Comparison of ENCODE assay signal across 20 mouse cellular contexts in genomic region chr2:38970057-38970456, GRCm38 (mm10). TPM values are rescaled to one million over a fixed set of nuclear protein-coding genes. Genes with fewer than 3 reads are reported as not detected.
DNase-seq lines count a peak whose midpoint lies in the region; ATAC-seq and TF ChIP-seq lines count a peak whose summit lies in the region.
"Had no signal": no experiment of that assay in that cellular context is flagged by ENCODE, and none has a peak within 500 bp of the region (broad histone marks: within the 10 kb centered on the region; RNA-seq: fewer than 3 reads in every experiment).

No protein-coding gene starts in this region.

- TF ChIP-seq EP300 in liver, postnatal 0 days (IDR thresholded peaks at IDR 0.05; ENCODE audit: low read depth) = peak; percentile 87

- H3K9ac ChIP-seq in liver, postnatal 0 days (replicated peaks) = no peak overlapping the region
- H3K9ac ChIP-seq in hindbrain, embryonic 16.5 days (ENCODE audit: low read depth, low read length) = no peak overlapping the region
- H3K9ac ChIP-seq: embryonic facial prominence, embryonic 15.5 days; limb, embryonic 12.5 days; lung, embryonic 15.5 days; midbrain, embryonic 13.5 days; neural tube, embryonic 13.5 days had no signal

- H3K4me1 ChIP-seq in G1E (ENCODE audit: insufficient read depth, low read depth, low read length) = peaks cover 7% of the 10 kb centered on the region; the same call in 1 of the 2 replicates
- peaks cover 8% of the 10 kb centered on the region; the same call in 1 of the 2 replicates for H3K4me1 ChIP-seq in liver, postnatal 0 days (ENCODE audit: insufficient read depth)
- no peaks in the 10 kb centered on the region for H3K4me1 ChIP-seq in hindbrain, embryonic 16.5 days (ENCODE audit: control insufficient read depth, insufficient read depth, low read depth, low read length)
- H3K4me1 ChIP-seq: embryonic facial prominence, embryonic 15.5 days; limb, embryonic 12.5 days; lung, embryonic 15.5 days; midbrain, embryonic 13.5 days; neural tube, embryonic 13.5 days had no signal

- no peaks in the 10 kb centered on the region for H3K9me3 ChIP-seq in G1E (replicated peaks)
- no peaks in the 10 kb centered on the region for H3K9me3 ChIP-seq in liver, postnatal 0 days (ENCODE audit: low read length)
- no peaks in the 10 kb centered on the region for H3K9me3 ChIP-seq in hindbrain, embryonic 16.5 days (ENCODE audit: control insufficient read depth, low read length)
- H3K9me3 ChIP-seq: embryonic facial prominence, embryonic 15.5 days; limb, embryonic 12.5 days; lung, embryonic 15.5 days; midbrain, embryonic 13.5 days; neural tube, embryonic 13.5 days had no signal

- no peaks in the 10 kb centered on the region for H3K36me3 ChIP-seq in G1E (replicated peaks)
- no peaks in the 10 kb centered on the region for H3K36me3 ChIP-seq in liver, postnatal 0 days (replicated peaks; ENCODE audit: insufficient read depth, low read length)
- H3K36me3 ChIP-seq in hindbrain, embryonic 16.5 days (ENCODE audit: control insufficient read depth, insufficient read depth, low read length) = no peaks in the 10 kb centered on the region
- H3K36me3 ChIP-seq: embryonic facial prominence, embryonic 15.5 days; limb, embryonic 12.5 days; lung, embryonic 15.5 days; midbrain, embryonic 13.5 days; neural tube, embryonic 13.5 days had no signal

- H3K27ac ChIP-seq in liver, postnatal 0 days (ENCODE audit: low read depth) = peak overlapping the region; percentile 67
- no peak overlapping the region for H3K27ac ChIP-seq in hindbrain, embryonic 16.5 days (ENCODE audit: low read depth, low read length)
- H3K27ac ChIP-seq: embryonic facial prominence, embryonic 15.5 days; gastrocnemius, adult 2 months; limb, embryonic 12.5 days; lung, embryonic 15.5 days; midbrain, embryonic 13.5 days; neural tube, embryonic 13.5 days had no signal

- H3K4me3 ChIP-seq in G1E (ENCODE audit: low read depth, low read length) = no peak overlapping the region
- H3K4me3 ChIP-seq in liver, postnatal 0 days (ENCODE audit: low read depth, low read length) = no peak overlapping the region
- no peak overlapping the region for H3K4me3 ChIP-seq in hindbrain, embryonic 16.5 days (ENCODE audit: low read length)
- H3K4me3 ChIP-seq: embryonic facial prominence, embryonic 15.5 days; gastrocnemius, adult 2 months; limb, embryonic 12.5 days; lung, embryonic 15.5 days; midbrain, embryonic 13.5 days; neural tube, embryonic 13.5 days had no signal

- TF ChIP-seq CTCF in G1E (IDR thresholded peaks at IDR 0.05; ENCODE audit: low read depth, low read length) = no peak
- TF ChIP-seq CTCF in liver, postnatal 0 days (IDR thresholded peaks at IDR 0.05; ENCODE audit: low read depth) = no peak

- DNase-seq in G1E (ENCODE audit: low spot score) (no peak), liver (peak; percentile 78)
- peak; percentile 43 for DNase-seq in liver, postnatal 0 days
- DNase-seq in kidney, postnatal 4 days = no peak
- no peak for DNase-seq in heart, adult 9 months (ENCODE audit: low spot score in 2 of 2)
- no peak for DNase-seq in adrenal gland, adult 18-20 months (ENCODE audit: low spot score in 2 of 2)
- DNase-seq: cerebellum, postnatal 10 days; gastrocnemius, adult 2 months; heart, postnatal 4 days; kidney, postnatal 36 days; lung, postnatal 4 days; spleen, adult 18-20 months had no signal

- peaks cover 20% of the 10 kb centered on the region for H3K27me3 ChIP-seq in G1E (ENCODE audit: insufficient read depth, low read length)
- H3K27me3 ChIP-seq in liver, postnatal 0 days (ENCODE audit: insufficient read depth, low read length) = no peaks in the 10 kb centered on the region
- H3K27me3 ChIP-seq in hindbrain, embryonic 16.5 days (replicated peaks; ENCODE audit: control insufficient read depth, insufficient read depth, low read length) = no peaks in the 10 kb centered on the region
- H3K27me3 ChIP-seq: embryonic facial prominence, embryonic 15.5 days; limb, embryonic 12.5 days; lung, embryonic 15.5 days; midbrain, embryonic 13.5 days; neural tube, embryonic 13.5 days had no signal

- ATAC-seq in G1E (ENCODE audit: extremely low read depth, insufficient number of reproducible peaks, low FRiP score, poor library complexity, severe bottlenecking) = 0 out of 2 replicates have a peak, but pooled peaks have one; percentile 8
- peak; percentile 77 for ATAC-seq in common myeloid progenitor, adult 5-6 weeks (replicated peaks; ENCODE audit: low read depth, poor library complexity, severe bottlenecking)
- ATAC-seq in liver, postnatal 0 days = peak; percentile 98
- no peak for ATAC-seq in hindbrain, embryonic 16.5 days
- ATAC-seq: midbrain, embryonic 13.5 days had no signal

- 35% methylated on average over 5 of the region's 5 CpGs for WGBS in liver, postnatal 0 days (ENCODE audit: insufficient replicate concordance)
- WGBS in hindbrain, embryonic 16.5 days = 77% methylated on average over 5 of the region's 5 CpGs

- no peak overlapping the region for H3K4me2 ChIP-seq in liver, postnatal 0 days (ENCODE audit: low read depth, low read length)
- H3K4me2 ChIP-seq in hindbrain, embryonic 16.5 days (ENCODE audit: low read length) = no peak overlapping the region
- H3K4me2 ChIP-seq: embryonic facial prominence, embryonic 15.5 days; limb, embryonic 12.5 days; lung, embryonic 15.5 days; midbrain, embryonic 13.5 days; neural tube, embryonic 13.5 days had no signal

RNA-seq across cellular contexts. Expression of gene Wdr38, which starts 27.2 kb away (rescaled TPM):
- 1.6 and 1.9 TPM in 2 replicates for total RNA-seq in G1E (2014; fragmentation: Nextera tagmentation)
- total RNA-seq in G1E (2017) = 1.8 and 2.3 TPM in 2 replicates
- polyA plus RNA-seq in G1E (2012) = 0.25 and 0.34 TPM in 2 replicates
- 0.18 and 0.34 TPM in 2 replicates for total RNA-seq in common myeloid progenitor, adult 5-6 weeks (2017)
- 0.53 and 0.60 TPM in 2 replicates for polyA plus RNA-seq in liver, postnatal 0 days (2015; fragmentation: Nextera tagmentation; extraction: Ambion mirVana)
- under 1 TPM; 0.53 to 0.61 TPM for total RNA-seq in adrenal gland, adult 18-20 months (2021)
- polyA plus RNA-seq in hindbrain, embryonic 16.5 days (2015; fragmentation: Nextera tagmentation; extraction: Ambion mirVana) = 1.5 and 1.7 TPM in 2 replicates

RNA-seq across cellular contexts. Expression of gene Arpc5l, which starts 35.1 kb away (rescaled TPM):
- total RNA-seq in G1E (2014; fragmentation: Nextera tagmentation) (33.3 and 34.3 TPM in 2 replicates), G1E (2017) (62.4 and 71.6 TPM in 2 replicates)
- polyA plus RNA-seq in G1E (2012) = 59.8 and 85.1 TPM in 2 replicates
- total RNA-seq in common myeloid progenitor, adult 5-6 weeks (2017) = 56.4 and 67.3 TPM in 2 replicates
- polyA plus RNA-seq in liver, postnatal 0 days (2015; fragmentation: Nextera tagmentation; extraction: Ambion mirVana) = 59.3 and 60.7 TPM in 2 replicates
- total RNA-seq in adrenal gland, adult 18-20 months (2021) = 10 to 100 TPM; 82.3 to 82.5 TPM
- polyA plus RNA-seq in hindbrain, embryonic 16.5 days (2015; fragmentation: Nextera tagmentation; extraction: Ambion mirVana) = 140 and 152 TPM in 2 replicates

RNA-seq across cellular contexts. Expression of gene Rpl35, which starts 35.4 kb away (rescaled TPM):
- 628 and 641 TPM in 2 replicates for total RNA-seq in G1E (2014; fragmentation: Nextera tagmentation)
- total RNA-seq in G1E (2017) = 1,378 and 1,941 TPM in 2 replicates
- 315 and 358 TPM in 2 replicates for polyA plus RNA-seq in G1E (2012)
- 1,747 and 1,973 TPM in 2 replicates for total RNA-seq in common myeloid progenitor, adult 5-6 weeks (2017)
- 574 and 582 TPM in 2 replicates for polyA plus RNA-seq in liver, postnatal 0 days (2015; fragmentation: Nextera tagmentation; extraction: Ambion mirVana)
- total RNA-seq in adrenal gland, adult 18-20 months (2021) = 100 to 1,000 TPM; 442 to 451 TPM
- 497 and 554 TPM in 2 replicates for polyA plus RNA-seq in hindbrain, embryonic 16.5 days (2015; fragmentation: Nextera tagmentation; extraction: Ambion mirVana)

RNA-seq across cellular contexts. Expression of gene Olfml2a, which starts 38.3 kb away (rescaled TPM):
- not detected in 2 replicates for total RNA-seq in G1E (2014; fragmentation: Nextera tagmentation)
- 0.05 and 0.12 TPM in 2 replicates for total RNA-seq in G1E (2017)
- polyA plus RNA-seq in G1E (2012) = not detected in 2 replicates
- total RNA-seq in common myeloid progenitor, adult 5-6 weeks (2017) = not detected in 2 replicates
- polyA plus RNA-seq in liver, postnatal 0 days (2015; fragmentation: Nextera tagmentation; extraction: Ambion mirVana) = 0.06 and 0.12 TPM in 2 replicates
- 10 to 100 TPM in 1 of 2 experiments, 1 to 10 TPM in 1; 6.3 to 12.2 TPM for total RNA-seq in adrenal gland, adult 18-20 months (2021)
- polyA plus RNA-seq in hindbrain, embryonic 16.5 days (2015; fragmentation: Nextera tagmentation; extraction: Ambion mirVana) = 4.4 and 6.9 TPM in 2 replicates
- total RNA-seq: granulocyte monocyte progenitor cell, adult 5-6 weeks had no signal

RNA-seq across cellular contexts. Expression of gene Nr6a1, which starts 42.6 kb away (rescaled TPM):
- total RNA-seq in G1E (2014; fragmentation: Nextera tagmentation) (12.0 and 14.6 TPM in 2 replicates), G1E (2017) (3.3 and 7.7 TPM in 2 replicates)
- 0.68 and 0.81 TPM in 2 replicates for polyA plus RNA-seq in G1E (2012)
- 1.7 and 5.7 TPM in 2 replicates for total RNA-seq in common myeloid progenitor, adult 5-6 weeks (2017)
- polyA plus RNA-seq in liver, postnatal 0 days (2015; fragmentation: Nextera tagmentation; extraction: Ambion mirVana) = 0.83 and 1.1 TPM in 2 replicates
- 1 to 10 TPM; 6.7 to 8.5 TPM for total RNA-seq in adrenal gland, adult 18-20 months (2021)
- polyA plus RNA-seq in hindbrain, embryonic 16.5 days (2015; fragmentation: Nextera tagmentation; extraction: Ambion mirVana) = 1.8 and 2.4 TPM in 2 replicates

Comparison
In these comparisons a context has a peak if more than half of its experiments do, and no peak if none do; other contexts are left out.
1. DNase-seq: peak in liver (single experiment) and liver, postnatal 0 days (single experiment); none in G1E (single experiment), kidney, postnatal 4 days (0 of 2), heart, adult 9 months (0 of 2) and adrenal gland, adult 18-20 months (0 of 2).